In genomic region chr12:16231093-16231492, GRCm38 (mm10) we compare ENCODE assay signal across 17 mouse cellular contexts.
DNase-seq lines count a peak whose midpoint lies in the region; ATAC-seq lines count a peak whose summit lies in the region.
"Had no signal": no experiment of that assay in that cellular context is flagged by ENCODE, and none has a peak within 500 bp of the region (broad histone marks: within the 10 kb centered on the region; RNA-seq: fewer than 3 reads in every experiment).

No protein-coding gene starts in this region.

- H3K36me3 ChIP-seq in splenic B cell, adult 2 months (ENCODE audit: control insufficient read depth, insufficient read depth, low read length, poor library complexity, severe bottlenecking) = no peaks in the 10 kb centered on the region
- H3K36me3 ChIP-seq: G1E; heart, embryonic 15.5 days; limb, embryonic 10.5 days; neural tube, embryonic 15.5 days had no signal

- no peaks in the 10 kb centered on the region for H3K27me3 ChIP-seq in splenic B cell, adult 2 months (ENCODE audit: control insufficient read depth, insufficient read depth, low read length, poor library complexity, severe bottlenecking)
- H3K27me3 ChIP-seq: heart, embryonic 15.5 days; neural tube, embryonic 15.5 days had no signal

- ATAC-seq in activated CD4-positive, CD25-positive, alpha-beta regulatory T cell, adult 4 months = peak; percentile 28
- ATAC-seq in monocyte, adult 5-6 weeks (replicated peaks; ENCODE audit: insufficient number of reproducible peaks, low FRiP score, low TSS enrichment, poor library complexity, severe bottlenecking) = no peak

- DNase-seq in kidney, postnatal 14 days = peak; percentile 7
- no peak for DNase-seq in kidney, postnatal 36 days
- peak; percentile 31 for DNase-seq in CD4-positive helper T cell, adult 2 months (ENCODE audit: low read depth, low spot score)
- peak; percentile 48 for DNase-seq in splenic B cell, adult 2 months (ENCODE audit: low read depth, low spot score)
- no peak for DNase-seq in cerebellum, adult 11-12 months
- DNase-seq in layer of hippocampus, adult 9-11 months = no peak
- DNase-seq: adrenal gland, adult 8-10 months; cerebellum, postnatal 36 days; gastrocnemius, postnatal 25 days; lung, embryonic 14.5 days; midbrain, embryonic 14.5 days had no signal

Comparison
In these comparisons a context has a peak if more than half of its experiments do, and no peak if none do; other contexts are left out.
1. DNase-seq: peak in kidney, postnatal 14 days (single experiment), CD4-positive helper T cell, adult 2 months (single experiment) and splenic B cell, adult 2 months (single experiment); none in kidney, postnatal 36 days (0 of 2), cerebellum, adult 11-12 months (single experiment) and layer of hippocampus, adult 9-11 months (single experiment).